Mouse (Mus musculus) C2C12 (cell line): ENCODE results near the gene Olfr1375.

ENCODE experiments used
- CTCF ChIP-seq: IDR thresholded peaks from one replicate; pipeline ENCODE4 v1.5.1; 2011; ENCODE audit not compliant: control insufficient read depth, insufficient read depth, insufficient read length
- MAX ChIP-seq: IDR thresholded peaks from one replicate; pipeline ENCODE4 v1.6.1; 2011; ENCODE audit warnings: mild to moderate bottlenecking, control low read depth
- MYOD1 ChIP-seq: IDR thresholded peaks from one replicate; pipeline ENCODE4 v1.6.1; 2011; ENCODE audit warnings: low read depth; ENCODE audit not compliant: control insufficient read depth, insufficient read length
- USF1 ChIP-seq: IDR thresholded peaks from one replicate; pipeline ENCODE4 v1.6.1; 2011; ENCODE audit warnings: low read depth, mild to moderate bottlenecking, control low read depth, moderate library complexity

DNA sequence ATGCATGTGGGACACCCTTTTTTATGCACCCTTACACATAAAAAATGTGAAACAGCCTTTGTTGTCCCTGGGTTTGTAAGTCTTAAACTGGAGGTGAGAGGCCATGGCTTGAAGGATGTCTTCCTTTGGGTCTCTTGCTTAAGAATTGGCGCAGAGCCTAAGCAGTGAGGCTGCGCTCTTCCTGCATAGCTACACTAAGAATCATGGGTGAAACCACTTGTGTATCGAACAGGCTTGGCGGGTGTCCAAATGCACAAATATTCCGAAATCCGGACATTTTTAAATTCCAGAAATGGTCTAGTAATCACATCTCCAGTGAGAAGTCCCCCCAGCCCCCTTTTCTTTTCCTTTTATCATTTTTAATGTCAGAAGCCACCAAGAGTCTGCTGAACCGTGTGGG lies 15.4 kb downstream of the Olfr1375 start:
- TF ChIP-seq MAX (no peak), USF1 (no peak), MYOD1 (no peak), CTCF (no peak)
